Mouse (Mus musculus) kidney, adult 18-20 months (tissue): ENCODE measurements around the gene Oprm1.
"Not testable (repeated sequence)": the region's sequence is repeated elsewhere in the genome, so short reads cannot be mapped to it uniquely, and the experiment has no call there.

ENCODE experiments used
- DNase-seq: peaks from one replicate; pipeline ENCODE4 v3.0.0; 2021

Gene Oprm1

DNA sequence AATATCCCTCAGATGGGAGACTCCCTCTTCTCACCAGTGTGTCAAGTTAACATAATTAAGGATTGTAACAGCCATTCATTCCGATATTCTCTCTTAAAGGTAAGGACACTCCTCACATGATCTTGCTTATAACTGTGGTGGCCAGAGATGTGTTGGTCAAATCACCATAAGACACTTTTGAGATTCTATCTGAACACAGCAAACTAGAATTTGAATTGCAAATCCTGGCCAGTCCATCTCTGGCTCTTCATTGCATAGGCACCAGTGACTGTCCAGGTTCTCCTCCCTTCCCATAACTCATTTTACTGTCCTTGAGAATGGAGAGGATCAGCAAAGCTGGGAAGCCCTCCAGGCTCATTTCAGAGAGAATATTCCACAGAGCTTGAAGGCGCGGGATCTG lies at the start of gene Oprm1:
Gene Oprm1 (plus strand): TSS at position 301 of the 400 bp plus-strand sequence.
- no peak for DNase-seq

DNA sequence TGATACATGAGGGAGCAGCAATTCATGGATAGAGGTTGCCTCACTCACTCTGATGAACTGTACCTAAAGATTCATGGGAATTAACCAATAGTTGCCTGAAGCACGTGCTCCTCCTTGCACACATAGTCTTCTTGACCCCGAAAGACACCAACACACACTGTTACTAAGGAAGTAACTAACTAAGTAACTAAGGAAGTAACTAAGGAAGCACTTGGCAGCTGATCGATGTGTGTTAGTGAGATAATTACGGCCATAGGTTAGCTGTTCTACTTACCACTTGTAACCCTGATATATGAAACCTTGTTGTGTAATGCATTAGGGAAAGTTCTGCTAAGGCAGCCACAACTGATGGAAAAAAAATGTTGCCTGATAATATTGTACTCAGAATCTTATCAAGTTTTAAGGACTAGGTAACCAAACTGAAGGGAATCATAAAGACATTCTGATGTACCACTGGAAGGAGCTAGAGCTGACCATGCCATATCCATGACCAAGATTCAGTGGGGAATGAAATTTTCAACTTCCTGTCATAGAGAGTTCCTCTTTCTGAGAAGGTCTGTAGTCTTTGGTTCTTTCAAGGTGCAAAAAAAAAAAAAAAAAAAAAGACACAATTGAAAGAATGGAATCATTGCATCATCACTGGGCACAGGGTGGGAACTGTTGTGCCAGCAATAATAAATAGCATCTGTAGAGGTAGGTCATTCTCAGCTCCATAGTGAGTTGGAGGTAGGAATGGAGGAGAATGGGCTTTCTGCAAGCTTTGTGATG lies 40.9 kb upstream of the Oprm1 start:
- no peak for DNase-seq

DNA sequence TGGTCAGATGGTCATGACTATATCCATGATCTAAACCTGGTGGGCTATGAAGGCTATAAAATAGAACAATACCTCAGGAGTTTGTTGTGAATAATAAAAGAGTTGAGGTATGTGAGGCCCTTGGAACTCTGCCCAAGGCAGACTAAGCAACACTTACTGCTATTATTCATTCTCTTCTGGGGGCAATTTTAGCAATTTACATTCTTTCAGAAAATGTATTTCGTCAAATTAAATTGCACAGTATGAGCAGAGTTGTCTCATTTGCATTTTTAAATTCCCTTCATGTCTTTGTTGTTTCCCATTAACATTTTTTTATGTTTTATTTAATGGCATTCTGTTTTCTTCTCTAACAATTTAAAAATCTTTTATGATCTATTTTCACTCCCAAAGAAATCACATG lies 34.5 kb upstream of the Oprm1 start:
- no peak for DNase-seq

DNA sequence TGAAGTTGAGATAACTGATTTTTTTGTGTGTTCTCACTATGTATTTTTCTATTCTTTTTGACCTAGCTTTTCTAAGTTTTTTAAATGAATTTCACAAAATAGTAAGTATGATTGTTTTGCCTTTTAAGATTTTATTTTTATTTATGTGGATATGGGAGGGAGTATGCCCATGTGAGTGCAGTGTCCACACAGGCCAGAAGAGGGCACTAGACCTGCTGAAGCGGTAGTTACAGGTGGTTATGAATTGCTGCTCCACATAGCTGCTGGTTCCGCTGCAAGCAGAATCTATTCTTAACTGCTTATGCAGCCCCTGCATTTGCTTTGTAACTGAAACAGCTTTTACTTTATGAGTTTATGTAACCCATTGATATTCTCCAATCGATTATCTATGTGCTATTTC lies 29.8 kb upstream of the Oprm1 start:
- no peak for DNase-seq

DNA sequence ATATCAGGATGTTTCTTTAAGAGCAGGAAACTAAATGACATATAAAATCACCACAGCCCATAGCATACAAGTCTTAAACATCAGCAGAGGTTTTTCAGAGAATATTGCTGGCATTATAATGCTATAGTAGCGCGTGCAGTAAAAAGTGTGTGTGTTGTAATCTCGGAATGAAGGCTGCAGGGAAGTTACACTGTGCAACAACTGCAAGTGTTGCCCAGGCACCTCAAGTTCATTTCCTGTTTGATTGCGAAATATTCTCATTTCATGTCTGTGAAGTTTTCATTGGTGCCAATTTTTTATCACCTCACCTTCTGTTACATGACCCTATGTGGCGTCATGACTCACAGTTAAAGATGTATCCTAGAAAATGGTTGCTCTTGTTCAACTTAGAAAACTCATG lies 4.9 kb upstream of the Oprm1 start:
- no peak for DNase-seq

DNA sequence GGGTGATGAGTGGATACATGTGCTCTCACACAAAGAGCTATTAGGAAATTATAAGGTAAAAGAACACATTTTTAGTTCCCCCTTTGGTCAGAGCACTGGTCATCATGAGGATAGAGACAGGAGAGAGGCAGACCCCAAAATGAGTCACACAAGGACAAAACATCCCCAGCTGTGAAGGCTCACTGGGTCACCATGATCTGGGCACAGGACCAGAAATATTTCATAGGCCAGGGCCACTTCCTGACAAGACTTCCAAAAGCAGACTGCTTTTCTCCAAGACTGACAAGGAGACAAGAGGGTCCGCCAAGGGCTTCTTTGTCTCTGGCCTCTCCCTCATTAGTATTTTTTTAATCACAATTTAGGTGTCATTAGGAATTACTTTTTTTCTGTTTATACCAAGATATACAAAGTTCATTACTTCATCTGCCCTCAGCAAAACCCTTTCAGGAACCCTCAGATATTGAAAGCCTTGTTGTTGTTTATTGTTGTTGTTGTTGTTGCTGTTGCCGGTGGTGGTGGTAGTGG lies 3.0 kb downstream of the Oprm1 start, which contains the start of gene Gm10945:
Gene Gm10945 (minus strand): TSS at position 475 of the 525 bp plus-strand sequence.
- DNase-seq = no peak

DNA sequence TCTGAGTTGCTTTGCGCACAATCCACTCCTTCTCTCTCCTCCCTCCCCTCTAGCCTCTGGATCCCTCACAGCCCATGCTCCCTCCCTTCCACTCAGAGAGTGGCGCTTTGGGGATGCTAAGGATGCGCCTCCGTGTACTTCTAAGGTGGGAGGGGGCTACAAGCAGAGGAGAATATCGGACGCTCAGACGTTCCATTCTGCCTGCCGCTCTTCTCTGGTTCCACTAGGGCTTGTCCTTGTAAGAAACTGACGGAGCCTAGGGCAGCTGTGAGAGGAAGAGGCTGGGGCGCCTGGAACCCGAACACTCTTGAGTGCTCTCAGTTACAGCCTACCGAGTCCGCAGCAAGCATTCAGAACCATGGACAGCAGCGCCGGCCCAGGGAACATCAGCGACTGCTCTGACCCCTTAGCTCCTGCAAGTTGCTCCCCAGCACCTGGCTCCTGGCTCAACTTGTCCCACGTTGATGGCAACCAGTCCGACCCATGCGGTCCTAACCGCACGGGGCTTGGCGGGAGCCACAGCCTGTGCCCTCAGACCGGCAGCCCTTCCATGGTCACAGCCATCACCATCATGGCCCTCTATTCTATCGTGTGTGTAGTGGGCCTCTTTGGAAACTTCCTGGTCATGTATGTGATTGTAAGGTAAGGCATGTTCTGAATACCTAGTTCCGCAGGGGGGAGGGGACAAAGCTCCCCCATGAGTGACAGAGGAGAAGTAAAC lies 30.4 kb downstream of the Oprm1 start:
- peak; percentile 11 for DNase-seq

DNA sequence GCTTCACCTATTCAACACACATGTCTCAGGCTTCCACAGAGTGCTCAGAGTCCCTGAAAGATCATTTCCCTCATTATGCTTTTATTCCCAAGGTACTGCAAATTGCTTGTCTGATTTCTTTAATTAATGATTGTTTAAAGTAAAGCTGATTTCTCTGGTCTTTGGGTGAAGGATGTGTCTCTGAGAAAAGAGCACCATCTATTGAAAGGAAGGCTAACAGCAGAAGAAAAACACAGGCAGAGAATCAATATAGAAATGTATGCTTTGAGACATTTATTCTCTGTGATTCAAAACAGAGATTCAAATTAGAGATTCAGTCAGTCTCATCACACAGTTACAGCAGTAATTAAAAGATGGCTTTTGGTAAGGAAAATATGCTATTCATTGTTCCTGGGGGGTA lies 31.9 kb downstream of the Oprm1 start:
- DNase-seq = no peak

DNA sequence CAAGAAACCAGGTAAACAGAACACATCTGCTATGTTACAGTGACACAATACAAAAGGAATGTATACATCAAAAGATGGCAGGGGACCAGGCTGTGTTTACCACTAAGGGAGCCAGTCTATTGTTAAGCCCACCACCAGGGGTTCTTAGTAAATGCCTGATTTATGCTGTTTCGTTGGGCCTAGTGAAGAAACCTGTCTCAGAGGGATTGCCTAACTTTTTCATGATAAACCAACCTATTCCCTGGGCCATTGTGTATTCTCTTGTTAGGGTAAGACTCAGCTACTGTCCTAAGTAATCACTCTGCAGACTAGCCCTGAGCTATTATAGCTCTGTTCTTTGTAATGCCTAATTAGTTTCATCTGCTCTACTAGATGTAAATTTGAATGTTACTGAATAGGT lies 62.3 kb downstream of the Oprm1 start:
- no peak for DNase-seq

DNA sequence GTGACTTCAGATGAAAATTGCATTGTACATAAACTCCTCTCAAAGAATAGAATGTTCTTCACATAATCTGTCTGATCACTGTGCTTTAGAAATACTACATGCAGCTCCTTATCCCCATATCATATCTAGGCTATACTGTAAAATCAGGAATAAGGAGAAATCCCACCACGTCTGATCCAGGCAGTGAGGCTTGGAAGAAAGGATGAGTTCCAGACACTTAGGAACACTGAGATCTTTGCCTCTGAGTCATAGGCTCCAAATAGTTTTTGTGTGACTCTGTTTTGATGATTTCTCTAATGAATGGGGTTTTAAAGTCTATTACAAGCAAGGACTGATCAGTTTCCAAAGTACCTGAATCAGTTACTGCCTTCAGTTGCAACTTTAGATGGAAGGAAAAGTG lies 83.9 kb downstream of the Oprm1 start:
- DNase-seq = no peak

DNA sequence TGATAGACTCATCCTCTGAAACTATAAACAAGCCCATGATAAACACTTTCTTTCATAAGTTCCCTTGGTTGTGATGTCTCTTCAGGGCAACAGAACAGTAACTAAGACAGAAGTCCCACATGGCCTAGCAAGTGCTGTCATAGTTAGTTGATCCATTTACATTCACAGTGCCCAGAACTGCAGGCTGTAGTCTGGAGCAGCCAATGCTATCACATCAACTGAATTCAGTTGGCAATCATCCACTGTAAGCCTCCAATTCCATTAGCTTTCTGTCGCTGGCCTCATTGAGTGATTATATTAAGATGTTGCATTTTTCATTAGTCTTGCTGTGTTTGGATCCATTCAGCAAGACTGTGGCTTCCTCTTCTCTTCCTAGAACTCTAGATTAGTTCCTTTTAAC lies 88.0 kb downstream of the Oprm1 start:
- DNase-seq = no peak

DNA sequence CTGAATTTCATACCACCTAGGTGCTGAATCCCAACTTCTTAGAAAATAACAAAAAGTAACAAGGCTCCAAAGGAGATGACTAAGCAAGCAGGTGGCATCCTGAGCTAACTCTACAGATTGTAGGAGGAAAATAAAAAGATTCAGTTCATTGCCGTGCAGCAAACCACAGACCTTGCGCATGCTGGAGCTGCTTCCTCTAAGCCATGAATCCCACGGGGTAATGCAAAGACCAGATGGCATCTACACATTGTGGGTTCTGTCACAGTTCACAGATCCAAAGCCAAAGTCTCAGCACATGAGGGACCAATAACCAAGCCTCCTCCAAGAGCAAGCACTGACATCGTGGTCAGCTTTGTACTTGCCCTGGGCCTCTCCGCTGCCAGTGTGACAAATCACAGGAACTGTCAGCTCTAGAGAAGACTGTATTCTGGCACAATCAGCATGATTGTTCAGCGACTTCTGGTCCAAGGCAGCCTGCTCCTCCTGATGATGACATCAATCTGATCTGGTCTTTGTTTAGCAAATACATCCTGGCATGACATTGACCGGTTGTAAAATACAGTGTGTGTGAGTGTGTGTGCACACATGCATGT lies 90.0 kb downstream of the Oprm1 start:
- no peak for DNase-seq

DNA sequence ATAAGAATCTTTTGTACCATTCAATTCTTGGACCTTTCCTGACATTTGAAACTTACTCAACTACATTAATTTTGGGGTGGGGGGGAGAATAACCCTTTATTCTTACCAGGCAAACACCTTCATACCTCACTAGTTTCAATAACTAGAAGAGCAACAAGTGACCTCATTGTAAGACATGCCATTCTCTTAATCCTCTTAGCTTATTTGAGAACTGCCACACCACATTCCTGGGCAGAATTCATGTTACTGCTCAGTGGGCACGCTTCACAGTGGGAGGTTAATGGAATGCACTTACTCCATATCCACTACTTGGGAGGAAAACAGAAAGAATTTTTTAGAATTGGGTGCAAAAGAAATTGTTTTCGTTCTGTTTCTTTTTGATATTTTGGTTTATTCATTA lies 90.5 kb downstream of the Oprm1 start:
- no peak for DNase-seq

DNA sequence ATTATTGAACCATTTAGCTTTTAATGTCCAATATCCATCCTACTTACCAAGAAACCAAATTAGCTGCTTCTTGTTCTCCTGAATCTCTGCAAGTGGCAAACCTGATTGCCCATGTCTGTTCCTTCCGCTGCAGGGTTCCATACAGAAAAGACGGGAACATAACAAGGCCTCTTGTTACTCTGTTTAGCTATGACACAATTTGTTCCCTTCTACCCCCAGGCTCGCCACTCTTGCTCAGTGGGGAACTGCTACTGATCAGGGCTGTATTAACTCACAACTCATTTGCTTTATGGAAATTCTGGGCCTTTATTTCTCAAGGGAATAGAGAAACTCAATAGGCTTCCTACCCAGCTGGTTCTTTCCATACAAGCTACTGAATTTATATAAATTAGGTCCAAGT lies 97.5 kb downstream of the Oprm1 start:
- DNase-seq = no peak

DNA sequence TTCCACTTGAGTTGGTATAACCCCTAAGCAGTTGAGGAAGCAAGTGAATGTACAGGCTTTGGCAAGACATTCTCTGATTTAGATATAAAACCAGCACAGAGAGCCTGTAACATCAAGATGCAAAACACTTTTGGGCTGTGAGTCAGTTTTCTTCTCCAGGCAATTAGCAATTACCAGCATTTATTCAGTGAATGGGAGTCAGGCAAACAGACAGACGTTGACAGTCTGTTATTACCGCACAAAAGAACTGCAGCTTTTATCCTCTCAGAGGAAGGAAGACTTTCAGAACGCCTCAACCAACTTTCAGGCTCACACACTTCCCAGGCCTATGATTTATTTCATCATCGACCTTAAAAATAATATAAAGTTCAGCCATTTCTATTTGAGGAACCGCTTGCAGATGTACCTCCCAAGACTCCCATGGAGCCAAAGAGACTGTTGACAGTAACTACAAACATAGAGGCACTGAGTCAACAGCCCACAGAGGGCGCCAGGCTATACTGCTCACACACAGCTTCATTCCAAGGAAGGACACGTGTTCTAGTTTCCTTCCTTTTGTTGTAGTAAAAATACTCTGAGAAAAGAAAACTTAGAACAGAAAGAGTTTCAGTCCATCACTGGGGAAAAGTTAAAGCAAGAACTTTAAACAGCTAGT lies 113.2 kb downstream of the Oprm1 start:
- no peak for DNase-seq

DNA sequence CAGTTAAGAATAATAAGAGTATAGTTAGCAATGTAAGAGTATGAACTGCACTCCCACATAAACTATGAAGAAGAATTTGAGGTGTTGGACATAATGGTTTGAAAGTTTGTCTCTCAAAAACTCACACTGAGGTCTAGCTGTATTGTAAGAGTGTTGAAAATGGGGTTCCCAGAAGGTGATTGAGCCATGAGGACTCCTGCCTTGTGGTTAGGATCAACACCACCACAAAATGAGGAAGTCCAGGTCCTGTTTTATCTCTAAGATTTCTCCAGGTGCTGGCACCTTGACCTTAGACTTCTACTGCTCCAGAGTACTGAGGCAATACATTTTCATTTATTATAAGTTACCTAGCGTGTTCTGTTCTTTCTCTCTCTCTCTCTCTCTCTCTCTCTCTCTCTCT lies 115.6 kb downstream of the Oprm1 start:
- DNase-seq = no peak

DNA sequence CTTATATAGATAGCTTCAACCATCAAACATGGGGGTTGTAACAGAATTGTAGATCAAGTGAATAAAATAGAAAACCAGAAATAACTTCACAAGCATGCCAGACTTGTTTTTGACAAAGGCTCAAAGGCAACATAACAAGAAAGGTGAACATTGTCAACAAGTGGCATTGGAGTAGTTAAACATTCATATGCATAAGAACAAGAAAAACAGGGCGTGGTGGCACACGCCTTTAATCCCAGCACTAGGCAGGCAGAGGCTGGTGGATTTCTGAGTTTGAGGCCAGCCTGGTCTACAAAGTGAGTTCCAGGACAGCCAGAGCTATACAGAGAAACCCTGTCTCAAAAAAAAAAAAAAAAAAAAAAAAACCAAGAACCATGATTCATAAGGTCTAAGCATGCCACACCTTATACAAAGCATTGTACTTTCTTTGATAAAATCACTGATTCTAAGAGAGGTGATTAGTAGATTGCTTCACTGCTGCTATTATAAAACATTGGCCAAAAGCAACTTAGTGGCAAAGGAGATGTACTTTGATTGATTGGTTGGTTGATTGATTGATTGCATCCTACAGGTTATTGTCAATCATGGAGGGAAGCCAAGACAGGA lies 120.1 kb downstream of the Oprm1 start:
- no peak for DNase-seq

DNA sequence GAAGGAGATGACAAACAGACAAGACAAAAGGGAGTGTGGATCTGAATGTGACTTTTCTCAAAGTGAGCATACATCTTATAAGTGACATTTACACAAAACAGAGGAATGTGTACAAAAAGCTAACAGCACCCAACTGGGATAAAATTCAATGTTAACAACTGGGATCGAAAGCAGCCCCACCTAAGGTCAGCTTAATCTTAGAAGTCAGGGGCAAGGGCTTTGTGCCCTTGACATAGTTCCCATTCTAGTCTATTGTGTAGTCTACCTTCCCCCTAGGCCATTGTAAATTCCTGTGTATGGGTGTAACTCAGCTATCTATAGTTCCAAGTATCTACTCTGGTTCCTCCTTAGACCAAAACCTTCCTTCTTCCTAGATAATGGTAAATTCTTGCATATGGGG lies 123.7 kb downstream of the Oprm1 start:
- DNase-seq = not testable (repeated sequence)

DNA sequence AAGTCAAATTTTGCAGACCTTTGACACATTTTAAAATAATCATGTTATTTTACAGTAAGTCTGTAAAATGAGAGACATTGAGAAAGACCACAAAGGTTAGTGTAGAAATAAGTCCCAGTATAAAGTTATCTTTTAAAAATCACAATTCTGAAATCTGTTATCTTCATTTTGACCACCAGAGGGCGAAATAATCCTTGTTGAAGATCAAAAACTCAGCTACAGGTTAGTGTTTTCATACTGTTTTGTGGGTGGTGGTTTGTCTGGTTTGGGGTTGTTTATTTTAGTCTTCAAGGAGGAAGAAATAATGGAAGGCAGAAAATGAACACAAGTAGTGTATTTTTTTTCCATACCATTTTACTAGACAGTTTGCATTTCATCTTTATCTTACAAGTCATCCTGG lies 127.2 kb downstream of the Oprm1 start:
- no peak for DNase-seq

DNA sequence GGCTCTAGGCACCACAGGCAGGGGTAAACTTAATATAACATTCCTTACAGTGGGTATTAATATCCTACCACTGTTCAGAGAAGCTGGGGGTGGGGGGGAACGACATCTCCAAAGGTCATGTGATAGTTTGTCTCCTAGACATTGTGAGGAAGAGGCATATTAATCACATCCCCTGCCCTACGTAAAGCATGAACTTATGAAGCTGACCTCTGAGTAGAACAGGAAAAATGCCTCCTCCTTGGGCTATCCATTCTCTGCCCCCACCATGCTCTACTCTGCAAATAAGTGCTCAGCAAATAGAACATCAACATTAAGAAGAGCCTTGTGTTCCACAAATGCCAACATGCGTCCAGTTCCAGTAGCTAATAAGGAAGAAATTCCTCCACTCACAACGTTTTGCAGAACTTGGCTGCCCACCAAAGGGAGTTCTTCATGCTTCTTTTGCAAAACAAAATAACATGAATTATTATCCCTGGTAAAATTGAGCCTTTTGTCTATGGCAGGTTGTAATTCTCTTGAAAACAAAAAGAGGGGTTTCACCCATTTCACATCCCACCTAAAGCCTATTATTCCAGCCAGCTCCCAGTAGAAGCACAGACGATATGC lies 131.4 kb downstream of the Oprm1 start:
- DNase-seq = no peak

DNA sequence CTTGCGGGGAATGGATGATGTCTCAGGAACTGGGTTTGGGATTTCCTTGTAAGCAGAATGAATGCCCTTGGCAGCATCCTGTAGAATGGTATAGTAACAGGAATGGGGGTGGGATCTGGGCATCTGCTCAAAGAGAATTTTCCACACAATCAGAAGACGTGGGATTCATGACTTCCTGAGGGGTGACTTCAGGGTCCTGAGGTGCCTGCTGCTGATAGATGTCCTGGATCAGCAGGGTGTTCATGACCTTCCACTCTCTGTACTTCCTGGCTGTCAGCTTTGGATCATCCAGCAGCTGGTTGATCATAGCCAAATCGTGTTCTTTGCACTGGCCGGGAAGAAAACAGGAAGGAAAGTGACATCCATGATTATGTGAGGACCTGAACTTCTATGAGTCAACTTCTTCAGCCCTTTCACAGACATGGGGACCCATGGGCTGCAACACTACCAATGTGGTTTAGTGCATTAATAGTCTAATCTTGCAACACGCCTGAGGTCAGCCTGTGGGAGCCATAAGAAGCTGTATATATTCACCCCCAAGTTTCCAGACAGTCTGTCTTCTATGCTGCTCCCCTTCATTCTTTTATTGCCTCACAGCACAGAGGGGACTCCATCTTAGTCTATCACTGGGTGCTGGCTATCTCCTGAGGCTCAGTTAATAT lies 132.2 kb downstream of the Oprm1 start:
- no peak for DNase-seq

DNA sequence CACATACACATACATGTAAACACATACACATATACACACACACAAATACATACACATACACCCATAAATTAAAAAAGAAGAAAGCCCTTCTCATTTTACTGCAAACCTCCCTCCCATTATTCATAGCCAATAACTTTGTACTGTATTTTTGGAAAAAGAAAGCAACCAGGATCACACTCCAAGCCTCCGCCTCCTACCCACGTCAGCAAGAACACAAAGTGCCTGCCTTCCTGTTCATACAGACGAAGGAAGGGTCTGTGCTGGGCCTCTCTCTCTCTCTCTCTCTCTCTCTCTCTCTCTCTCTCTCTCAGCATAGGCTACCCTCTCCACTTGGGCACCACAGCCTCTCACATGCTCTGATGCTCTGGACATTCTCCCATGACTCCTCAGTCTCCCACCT lies 137.5 kb downstream of the Oprm1 start:
- DNase-seq = no peak
